In the genomic region with DNA sequence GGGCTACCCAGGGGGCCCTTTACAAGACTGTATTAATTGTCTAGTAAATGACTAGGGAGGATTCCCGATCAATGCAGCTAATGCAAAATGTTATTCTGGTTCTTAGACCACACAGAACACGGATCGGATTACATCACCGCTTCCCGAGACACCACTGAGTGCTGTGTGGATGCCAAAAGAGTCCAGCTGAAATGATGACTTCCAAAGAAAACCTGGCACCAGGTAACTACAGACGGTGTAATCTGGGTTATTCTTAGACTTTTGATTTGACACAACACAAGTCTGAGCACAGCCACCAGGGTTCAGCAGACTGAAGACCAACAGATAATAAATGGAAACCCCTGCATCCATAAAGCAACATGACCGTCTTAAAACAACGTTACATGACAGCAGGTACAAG, we compare ENCODE assay signal across 10 mouse cellular contexts.
DNase-seq lines count a peak whose midpoint lies in the region.
"Had no signal": no experiment of that assay in that cellular context is flagged by ENCODE, and none has a peak within 500 bp of the region (broad histone marks: within the 10 kb centered on the region; RNA-seq: fewer than 3 reads in every experiment).

No protein-coding gene starts in this region.

- DNase-seq in R1 (ENCODE audit: low read depth, low spot score), result peak; percentile 12
- peak; percentile 89 for DNase-seq in brain, adult 2 months (ENCODE audit: low read depth, low spot score)
- peak; percentile 65 to 76 for DNase-seq in cerebellum, postnatal 36 days
- peak; percentile 22 for DNase-seq in mesoderm, embryonic 11.5 days (ENCODE audit: low read depth, low spot score)
- DNase-seq in spleen, postnatal 4 days (ENCODE audit: low spot score in 2 of 2), result no peak
- no peak for DNase-seq in ovary, postnatal 10 days (ENCODE audit: low spot score)
- no peak for DNase-seq in adrenal gland, adult 8-10 months
- DNase-seq: gastrocnemius, postnatal 25 days; layer of hippocampus, adult 9-11 months; lung, adult 2 months had no signal

Comparison
In these comparisons a context has a peak if more than half of its experiments do, and no peak if none do; other contexts are left out.
1. DNase-seq: peak in R1 (single experiment), brain, adult 2 months (single experiment), cerebellum, postnatal 36 days (2 of 2) and mesoderm, embryonic 11.5 days (single experiment); none in spleen, postnatal 4 days (0 of 2), ovary, postnatal 10 days (single experiment) and adrenal gland, adult 8-10 months (single experiment).